Mouse (Mus musculus): ENCODE measurements around the gene Apc2. TPM values are rescaled to one million over a fixed set of nuclear protein-coding genes. Genes with fewer than 3 reads are reported as not detected.

The Apc2 gene
- polyA plus RNA-seq, 1 experiment: 0.25 TPM

DNA sequence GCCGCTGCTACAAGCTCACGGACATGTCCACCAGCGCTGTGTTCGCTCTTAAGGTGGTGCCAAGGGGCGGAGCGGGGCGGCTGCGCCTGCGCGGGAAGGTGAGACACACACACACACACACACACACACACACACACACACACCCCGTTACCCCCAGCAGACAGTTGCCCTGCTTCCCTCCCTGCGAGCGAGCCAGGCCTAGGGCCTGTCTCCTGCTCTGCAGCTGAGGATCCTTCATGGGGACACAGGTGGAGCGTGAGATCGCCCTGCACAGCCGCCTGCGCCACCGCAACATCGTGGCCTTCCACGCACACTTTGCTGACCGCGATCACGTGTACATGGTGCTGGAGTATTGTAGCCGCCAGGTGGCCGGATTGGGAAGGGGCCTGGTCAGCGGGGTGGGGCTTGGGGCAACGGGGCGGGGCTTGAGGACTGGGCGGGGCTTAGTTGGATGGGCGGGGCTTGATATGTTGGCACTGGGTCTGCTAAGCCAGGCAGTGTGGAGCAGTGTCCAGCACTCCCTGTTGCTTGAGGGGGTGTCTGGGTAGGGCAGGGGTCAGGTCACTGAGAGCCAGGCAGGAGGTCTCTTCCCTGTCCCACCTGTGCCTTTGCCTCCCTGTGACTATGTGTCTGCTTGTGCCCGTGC, 62.3 kb downstream of the Apc2 start:
- TF ChIP-seq CTCF (IDR thresholded peaks at IDR 0.05; ENCODE audit: low read depth, low read length): no peak
- TF ChIP-seq POLR2A (IDR thresholded peaks at IDR 0.05; ENCODE audit: borderline replicate concordance, low read depth, low read length): no peak
- no peak overlapping the region for H3K4me3 ChIP-seq (ENCODE audit: insufficient read depth, low read length)
- H3K27ac ChIP-seq (ENCODE audit: insufficient read depth, low read depth, low read length): no peak overlapping the region
- H3K4me1 ChIP-seq (ENCODE audit: control insufficient read depth, insufficient read depth, low read length): no peaks in the 10 kb centered on the region

- Histone ChIP-seq H3K4me1 (ENCODE audit: control insufficient read depth, insufficient read depth, low read length) (no peaks in the 10 kb centered on the region), H3K27ac (ENCODE audit: insufficient read depth, low read depth, low read length) (no peak overlapping the region), H3K4me3 (ENCODE audit: insufficient read depth, low read length) (no peak overlapping the region)
- TF ChIP-seq CTCF (IDR thresholded peaks at IDR 0.05; ENCODE audit: low read depth, low read length) (no peak), POLR2A (IDR thresholded peaks at IDR 0.05; ENCODE audit: borderline replicate concordance, low read depth, low read length) (no peak)
Observed at GRCm38 (mm10) chr10:80363734-80364133, 68.0 kb downstream of the Apc2 start.

GRCm38 (mm10) chr10:80365736-80366135, 70.0 kb downstream of the Apc2 start:
- H3K4me1 ChIP-seq (ENCODE audit: control insufficient read depth, insufficient read depth, low read length): no peaks in the 10 kb centered on the region
- no peak overlapping the region for H3K4me3 ChIP-seq (ENCODE audit: insufficient read depth, low read length)
- no peak for TF ChIP-seq POLR2A (IDR thresholded peaks at IDR 0.05; ENCODE audit: borderline replicate concordance, low read depth, low read length)
- TF ChIP-seq CTCF (IDR thresholded peaks at IDR 0.05; ENCODE audit: low read depth, low read length): no peak
- no peak overlapping the region for H3K27ac ChIP-seq (ENCODE audit: insufficient read depth, low read depth, low read length)

Other genes starting within 250 kb of the Apc2 start
- gene Gpx4, start 248.8 kb upstream of the Apc2 start, polyA plus RNA-seq (2012; ENCODE audit: insufficient read depth, insufficient read length, missing spikeins): 311 and 322 TPM in 2 replicates
- gene Sbno2, start 190.4 kb upstream of the Apc2 start, polyA plus RNA-seq (2012; ENCODE audit: insufficient read depth, insufficient read length, missing spikeins): 54.5 and 55.8 TPM in 2 replicates
- 104 TPM in 2 replicates for gene Stk11, start 180.2 kb upstream of the Apc2 start, polyA plus RNA-seq (2012; ENCODE audit: insufficient read depth, insufficient read length, missing spikeins)
- gene Atp5d, start 157.3 kb upstream of the Apc2 start, polyA plus RNA-seq (2012; ENCODE audit: insufficient read depth, insufficient read length, missing spikeins): 198 TPM in 2 replicates
- 2.0 and 2.9 TPM in 2 replicates for gene Cbarp, start 155.1 kb upstream of the Apc2 start, polyA plus RNA-seq (2012; ENCODE audit: insufficient read depth, insufficient read length, missing spikeins)
- gene Midn, start 147.7 kb upstream of the Apc2 start, polyA plus RNA-seq (2012; ENCODE audit: insufficient read depth, insufficient read length, missing spikeins): 32.9 and 40.5 TPM in 2 replicates
- 48.0 and 49.8 TPM in 2 replicates for gene Cirbp, start 130.0 kb upstream of the Apc2 start, polyA plus RNA-seq (2012; ENCODE audit: insufficient read depth, insufficient read length, missing spikeins)
- gene 1600002K03Rik, start 123.0 kb upstream of the Apc2 start, polyA plus RNA-seq (2012; ENCODE audit: insufficient read depth, insufficient read length, missing spikeins): 22.7 and 23.9 TPM in 2 replicates
- gene Efna2, start 116.5 kb upstream of the Apc2 start, polyA plus RNA-seq (2012; ENCODE audit: insufficient read depth, insufficient read length, missing spikeins): 0.51 and 1.0 TPM in 2 replicates
- 27.2 and 36.2 TPM in 2 replicates for gene Mum1, start 69.5 kb upstream of the Apc2 start, polyA plus RNA-seq (2012; ENCODE audit: insufficient read depth, insufficient read length, missing spikeins)
- 104 and 108 TPM in 2 replicates for gene Ndufs7, start 46.9 kb upstream of the Apc2 start, polyA plus RNA-seq (2012; ENCODE audit: insufficient read depth, insufficient read length, missing spikeins)
- 19.5 and 26.3 TPM in 2 replicates for gene Gamt, start 35.0 kb upstream of the Apc2 start, polyA plus RNA-seq (2012; ENCODE audit: insufficient read depth, insufficient read length, missing spikeins)
- gene Dazap1, start 34.5 kb upstream of the Apc2 start, polyA plus RNA-seq (2012; ENCODE audit: insufficient read depth, insufficient read length, missing spikeins): 103 and 109 TPM in 2 replicates
- gene Rps15, start 3.5 kb upstream of the Apc2 start, polyA plus RNA-seq (2012; ENCODE audit: insufficient read depth, insufficient read length, missing spikeins): 1,336 and 1,616 TPM in 2 replicates
- gene 2310011J03Rik, start 24.6 kb downstream of the Apc2 start, polyA plus RNA-seq (2012; ENCODE audit: insufficient read depth, insufficient read length, missing spikeins): 38.8 and 39.3 TPM in 2 replicates
- gene Pcsk4, start 33.5 kb downstream of the Apc2 start, polyA plus RNA-seq (2012; ENCODE audit: insufficient read depth, insufficient read length, missing spikeins): 2.2 and 2.5 TPM in 2 replicates
- gene Reep6, start 34.0 kb downstream of the Apc2 start, polyA plus RNA-seq (2012; ENCODE audit: insufficient read depth, insufficient read length, missing spikeins): 1.5 TPM in 1 of 2 replicates, not detected in the other
- gene Adamtsl5, start 52.4 kb downstream of the Apc2 start, polyA plus RNA-seq (2012; ENCODE audit: insufficient read depth, insufficient read length, missing spikeins): 7.6 and 8.8 TPM in 2 replicates
- gene Plk5, start 60.5 kb downstream of the Apc2 start, polyA plus RNA-seq (2012; ENCODE audit: insufficient read depth, insufficient read length, missing spikeins): not detected in 2 replicates
- 5.8 and 8.3 TPM in 2 replicates for gene Mex3d, start 91.7 kb downstream of the Apc2 start, polyA plus RNA-seq (2012; ENCODE audit: insufficient read depth, insufficient read length, missing spikeins)
- gene Mbd3, start 103.6 kb downstream of the Apc2 start, polyA plus RNA-seq (2012; ENCODE audit: insufficient read depth, insufficient read length, missing spikeins): 55.6 and 58.2 TPM in 2 replicates
- 175 and 193 TPM in 2 replicates for gene Uqcr11, start 110.9 kb downstream of the Apc2 start, polyA plus RNA-seq (2012; ENCODE audit: insufficient read depth, insufficient read length, missing spikeins)
- 25.5 and 27.4 TPM in 2 replicates for gene Tcf3, start 137.7 kb downstream of the Apc2 start, polyA plus RNA-seq (2012; ENCODE audit: insufficient read depth, insufficient read length, missing spikeins)
- gene Onecut3, start 198.9 kb downstream of the Apc2 start, polyA plus RNA-seq (2012; ENCODE audit: insufficient read depth, insufficient read length, missing spikeins): not detected in 2 replicates
- gene Atp8b3, start 243.1 kb downstream of the Apc2 start, polyA plus RNA-seq (2012; ENCODE audit: insufficient read depth, insufficient read length, missing spikeins): not detected in 2 replicates

Data from bone marrow macrophage, adult 2 months (primary cell).